Mouse (Mus musculus) small intestine, adult 2 months (tissue): ENCODE measurements around the gene Gm45837.

ENCODE experiments used
- CTCF ChIP-seq: fragments of 200-500 bp; IDR thresholded peaks from 2 replicates; pipeline ENCODE4 v1.5.1; 2012; ENCODE audit warnings: low read depth, mild to moderate bottlenecking, control low read depth, inconsistent platforms, low read length, moderate library complexity, mixed read lengths; ENCODE audit not compliant: insufficient replicate concordance, insufficient read length; ENCODE audit errors: extremely low read depth
- POLR2A ChIP-seq: fragments of 200-500 bp; IDR thresholded peaks from 2 replicates; pipeline ENCODE4 v1.6.1; 2012; ENCODE audit warnings: low read depth, mild to moderate bottlenecking, control low read depth, inconsistent platforms, low read length, moderate library complexity

DNA sequence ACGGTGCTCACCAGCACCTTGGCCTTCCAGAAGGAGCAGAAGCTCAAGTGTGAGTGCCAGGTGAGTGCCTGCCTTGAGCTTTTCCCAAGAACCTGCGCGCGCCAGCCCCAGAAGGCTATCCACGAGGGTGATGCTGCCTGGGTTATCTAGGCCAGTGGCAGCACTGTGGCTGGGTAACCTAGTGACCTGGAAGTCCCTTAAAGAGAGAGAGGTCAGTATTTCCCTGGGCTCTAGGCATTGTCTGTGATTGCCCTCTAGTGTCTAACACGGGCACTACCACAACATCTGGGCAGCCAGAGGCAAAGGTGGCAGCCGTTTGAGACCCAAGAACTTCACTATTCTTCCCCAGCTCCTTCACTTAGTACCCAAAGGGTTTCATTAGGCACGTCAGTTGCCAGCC, 92.7 kb downstream of the Gm45837 start:
- peak; percentile 63; the same call in 1 of the 2 replicates for TF ChIP-seq CTCF
- no peak for TF ChIP-seq POLR2A
